Comparison of ENCODE assay signal across 8 mouse cellular contexts in genomic region chr10:80399191-80399972, GRCm38 (mm10). TPM values are rescaled to one million over a fixed set of nuclear protein-coding genes. Genes with fewer than 3 reads are reported as not detected.
DNase-seq lines count a peak whose midpoint lies in the region; ATAC-seq and TF ChIP-seq lines count a peak whose summit lies in the region.

Gene Mbd3 (minus strand): TSS chr10:80399550.

- H3K4me2 ChIP-seq in hindbrain, embryonic 13.5 days, result peak within 1 kb of the TSS; percentile 88

- in situ Hi-C loops in Patski (cut with MboI; ENCODE audit: low pct_unique_long_range_greater_than_20kb), result no loop called here

- CTCF ChIA-PET in Patski (lab: Charles Lee), result no interaction called here

- no peaks in the 10 kb centered on the region for H3K9me3 ChIP-seq in hindbrain, embryonic 13.5 days

- peaks cover 37% of the 10 kb centered on the region for H3K4me1 ChIP-seq in hindbrain, embryonic 13.5 days (replicated peaks)

- no peaks in the 10 kb centered on the region for H3K27me3 ChIP-seq in Patski
- H3K27me3 ChIP-seq in hindbrain, embryonic 13.5 days, result no peaks in the 10 kb centered on the region

- under 1% methylated on average over 66 of the region's 82 CpGs for WGBS in hindbrain, embryonic 13.5 days

- H3K4me3 ChIP-seq in hindbrain, embryonic 13.5 days, result peak within 1 kb of the TSS; percentile 69

- peak; percentile 99 for DNase-seq in Patski (ENCODE audit: low read depth, low spot score)
- DNase-seq in cerebellum, postnatal 14 days, result peak; percentile 99 to 100
- peak; percentile 98 to 100 for DNase-seq in frontal cortex, postnatal 14 days (ENCODE audit: low spot score in 2 of 2)
- DNase-seq in layer of hippocampus, postnatal 25 days (ENCODE audit: extremely low spot score in 1 of 2, low spot score in 1 of 2), result peak; percentile 90 to 95
- DNase-seq in lung, postnatal 25 days (ENCODE audit: low spot score), result peak; percentile 100
- peak; percentile 99 for DNase-seq in retina, embryonic 14.5 days (ENCODE audit: low spot score)
- DNase-seq in thymus, postnatal 4 days, result peak; percentile 100

- POLR2A ChIA-PET in Patski (lab: Charles Lee), result interaction anchor here (1.1 to 5.9 kb wide), 2 partner anchors 13 to 1003 kb away, joined by 6 to 38 read pairs; partner anchors contain the start of gene Mex3d

- peak within 1 kb of the TSS; percentile 100 for H3K27ac ChIP-seq in hindbrain, embryonic 13.5 days

- ATAC-seq in Patski, result peak; percentile 91
- ATAC-seq in hindbrain, embryonic 13.5 days (ENCODE audit: low FRiP score), result peak; percentile 97

- peak within 1 kb of the TSS; percentile 95 for H3K9ac ChIP-seq in hindbrain, embryonic 13.5 days

- no peak for TF ChIP-seq CTCF in Patski (IDR thresholded peaks at IDR 0.05)

- H3K36me3 ChIP-seq in hindbrain, embryonic 13.5 days, result peaks cover 50% of the 10 kb centered on the region

RNA-seq across cellular contexts. Expression of gene Mbd3, which starts in this region (rescaled TPM):
- 181 TPM for polyA plus RNA-seq in Patski (2021)
- 230 TPM in 2 replicates for polyA plus RNA-seq in hindbrain, embryonic 13.5 days (2015; fragmentation: Nextera tagmentation; extraction: Ambion mirVana)
- total RNA-seq in layer of hippocampus, postnatal 25 days (2021), result 100 to 1,000 TPM; 138 to 159 TPM

Comparison
In these comparisons a context has a peak if more than half of its experiments do, and no peak if none do; other contexts are left out.
1. Peak in every context shown above with its lines: DNase-seq, ATAC-seq, H3K4me3 ChIP-seq and H3K27ac ChIP-seq.